Mouse (Mus musculus): ENCODE measurements around the gene Nkx2-3.

Nkx2-3 gene

GRCm38 (mm10) chr19:43612051-43612450 is at the start of gene Nkx2-3:
Nkx2-3 (plus strand) TSS chr19:43612325.
- in situ Hi-C loops (cut with MboI): no loop called here

- in situ Hi-C loops (cut with MboI): no loop called here
Measured at GRCm38 (mm10) chr19:43563166-43563565, 49.0 kb upstream of the Nkx2-3 start.

- in situ Hi-C loops (cut with MboI): no loop called here
Measured at GRCm38 (mm10) chr19:43568298-43568697, 43.8 kb upstream of the Nkx2-3 start.

GRCm38 (mm10) chr19:43569133-43569532 is 43.0 kb upstream of the Nkx2-3 start:
- in situ Hi-C loops (cut with MboI): no loop called here

DNA sequence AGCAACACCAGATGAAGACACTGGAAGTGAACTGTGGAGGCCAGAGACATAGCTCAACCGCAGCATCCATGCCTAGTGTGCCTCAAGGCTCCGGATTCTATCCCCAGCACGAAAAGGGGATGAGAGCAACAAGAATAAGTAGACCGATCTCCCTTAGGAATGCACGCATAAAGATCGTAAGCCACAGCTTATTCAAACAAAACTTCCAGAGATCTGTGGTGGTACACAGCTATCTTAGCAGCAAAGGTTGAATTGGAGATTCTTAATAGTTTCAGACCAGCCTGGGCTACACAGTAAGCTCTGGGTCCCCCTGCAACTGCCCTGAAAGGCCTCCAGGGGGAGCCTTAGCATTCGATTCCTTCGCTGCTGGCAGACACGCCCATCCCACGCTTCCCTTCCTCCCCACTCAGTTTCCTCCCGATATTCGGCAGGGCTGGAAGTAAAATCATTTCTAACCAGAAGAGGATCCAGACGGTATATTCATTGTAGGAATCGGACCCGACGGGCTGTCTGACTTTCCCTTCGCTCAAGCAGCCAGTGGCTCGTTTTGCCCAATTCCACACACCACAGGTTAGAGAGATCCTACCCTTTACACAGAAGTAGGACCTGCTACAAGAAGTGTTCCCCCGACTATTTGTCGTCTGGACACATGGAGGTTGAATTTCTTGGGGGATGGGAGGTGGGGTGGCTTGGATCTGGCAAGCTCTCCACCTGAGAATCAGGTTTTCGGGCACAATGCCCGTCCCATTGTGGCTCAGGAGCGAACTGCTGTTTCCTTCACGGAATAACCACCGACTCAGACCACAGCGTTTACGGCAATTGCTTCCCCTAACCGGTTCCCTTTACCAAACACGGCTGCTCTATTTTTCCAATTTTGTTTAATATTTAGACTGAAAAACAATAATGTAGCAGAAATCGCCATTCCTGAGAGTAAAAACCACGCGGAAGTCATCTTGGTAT is 41.0 kb upstream of the Nkx2-3 start:
- in situ Hi-C loops (cut with MboI): loop anchor here (5.0 kb wide), 1 partner anchor 51 kb away; no protein-coding TSS in a partner anchor

DNA sequence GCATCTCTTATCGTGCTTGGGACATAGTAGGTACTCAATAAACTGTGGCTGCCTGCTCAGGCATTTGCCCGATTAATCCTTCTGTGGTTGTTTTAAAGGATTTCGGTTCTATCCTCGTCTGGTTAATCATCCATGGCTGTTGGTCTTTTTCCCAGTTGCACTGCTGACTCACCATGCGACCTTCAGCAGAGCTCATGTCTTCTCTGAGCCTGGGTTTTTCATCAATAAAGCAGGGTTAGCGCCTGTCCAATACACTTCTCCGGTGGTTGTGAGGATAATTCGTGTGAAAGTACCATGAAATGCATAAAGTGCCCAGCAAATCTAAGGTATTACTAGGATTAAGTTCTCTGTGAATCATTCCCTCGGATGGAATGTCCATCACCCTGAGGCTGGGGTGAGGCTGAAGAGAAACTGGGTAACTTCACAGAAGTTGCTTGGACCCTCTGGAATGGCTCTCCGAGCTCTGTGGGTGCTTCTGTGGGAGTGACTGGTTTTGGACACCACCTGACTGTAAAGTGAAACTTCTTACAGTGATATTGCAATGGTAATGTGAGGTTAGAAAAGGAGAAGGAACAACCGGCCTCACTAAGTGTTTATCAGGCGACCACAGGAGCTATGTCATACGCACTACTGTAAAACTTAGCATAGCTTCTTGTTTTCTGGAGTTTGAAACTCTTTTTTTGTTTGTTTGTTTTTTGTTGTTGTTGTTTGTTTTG is 32.9 kb upstream of the Nkx2-3 start:
- in situ Hi-C loops (cut with MboI): no loop called here

GRCm38 (mm10) chr19:43581185-43581584 is 30.9 kb upstream of the Nkx2-3 start:
- in situ Hi-C loops (cut with MboI): no loop called here

- in situ Hi-C loops (cut with MboI): no loop called here
Measured at GRCm38 (mm10) chr19:43583192-43583591, 28.9 kb upstream of the Nkx2-3 start.

DNA sequence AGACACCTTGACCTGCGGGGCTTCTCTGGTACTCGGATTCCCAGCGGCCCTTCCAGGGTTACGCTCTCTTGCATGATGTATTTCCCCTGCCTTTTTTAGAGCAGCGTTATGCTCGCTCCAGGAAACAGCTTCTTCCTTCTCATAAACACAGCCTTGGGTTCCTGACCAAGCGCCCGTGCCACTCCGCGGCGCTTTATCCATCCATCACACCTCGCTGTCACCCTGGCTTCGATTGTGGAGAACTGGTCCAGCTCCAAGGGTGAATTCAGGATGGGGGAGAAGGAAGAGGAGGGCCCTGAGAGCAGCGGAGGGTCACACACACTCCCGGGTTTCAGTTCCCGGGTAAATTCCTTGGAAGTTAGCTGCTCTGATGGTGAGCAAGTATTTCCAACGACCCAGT is 28.5 kb upstream of the Nkx2-3 start:
- in situ Hi-C loops (cut with MboI): no loop called here

DNA sequence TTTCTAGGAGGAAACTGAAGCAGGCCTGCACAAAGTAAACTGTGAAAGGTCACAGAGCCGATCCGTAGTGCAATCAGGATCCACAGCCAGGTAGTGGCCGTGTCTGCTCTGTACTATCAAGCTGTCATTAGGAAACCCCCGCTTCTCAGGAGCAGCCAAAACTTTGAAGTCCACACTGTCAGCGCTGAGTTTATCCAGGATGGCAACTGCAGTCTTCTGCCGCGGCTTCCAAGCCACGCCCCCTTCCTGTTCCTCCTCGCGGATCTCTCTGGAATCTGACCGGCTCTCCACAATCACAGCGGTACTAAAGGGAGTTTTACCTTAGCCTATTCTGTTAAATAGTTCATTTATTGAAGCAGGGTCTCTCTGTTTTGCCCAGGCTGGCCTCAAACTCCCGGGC is 27.3 kb upstream of the Nkx2-3 start:
- in situ Hi-C loops (cut with MboI): no loop called here

DNA sequence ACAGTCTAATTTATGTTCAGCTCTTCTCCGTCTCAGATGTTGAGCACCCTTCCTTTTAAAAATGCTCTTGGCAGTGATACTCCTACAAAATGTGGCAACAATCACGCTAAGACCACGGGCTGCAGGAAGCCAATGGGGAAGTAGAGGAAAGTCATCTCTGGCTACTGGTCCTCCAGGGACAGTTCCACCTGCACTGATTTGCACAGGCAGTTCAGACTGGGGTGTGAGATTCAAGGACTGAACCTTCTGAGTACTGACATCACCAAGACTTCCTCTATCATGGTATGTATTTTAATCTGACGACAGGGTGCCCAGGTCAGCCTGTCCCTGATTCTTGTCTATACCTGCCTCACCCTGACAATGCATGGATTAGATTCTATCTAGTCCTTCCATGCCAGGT is 20.1 kb upstream of the Nkx2-3 start:
- in situ Hi-C loops (cut with MboI): no loop called here

DNA sequence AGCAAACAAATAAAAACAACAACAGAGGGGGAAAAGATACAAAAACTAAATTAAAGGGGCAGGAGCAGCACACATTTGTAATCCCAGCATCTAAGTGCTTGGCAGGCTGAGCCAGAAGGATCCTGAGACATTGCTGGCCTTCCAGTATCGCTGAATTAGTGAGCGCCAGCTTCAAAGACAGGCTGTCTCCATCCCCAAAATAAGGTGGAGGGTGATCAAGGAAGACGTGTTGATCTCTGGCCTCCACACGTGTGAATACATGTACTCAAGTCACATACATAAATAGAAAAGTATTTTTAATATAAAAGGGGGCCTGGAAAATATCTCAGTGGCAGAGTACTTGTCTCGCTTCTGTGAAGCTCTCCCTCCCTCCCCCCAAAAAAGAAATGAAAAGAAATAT is 15.1 kb upstream of the Nkx2-3 start:
- in situ Hi-C loops (cut with MboI): no loop called here

DNA sequence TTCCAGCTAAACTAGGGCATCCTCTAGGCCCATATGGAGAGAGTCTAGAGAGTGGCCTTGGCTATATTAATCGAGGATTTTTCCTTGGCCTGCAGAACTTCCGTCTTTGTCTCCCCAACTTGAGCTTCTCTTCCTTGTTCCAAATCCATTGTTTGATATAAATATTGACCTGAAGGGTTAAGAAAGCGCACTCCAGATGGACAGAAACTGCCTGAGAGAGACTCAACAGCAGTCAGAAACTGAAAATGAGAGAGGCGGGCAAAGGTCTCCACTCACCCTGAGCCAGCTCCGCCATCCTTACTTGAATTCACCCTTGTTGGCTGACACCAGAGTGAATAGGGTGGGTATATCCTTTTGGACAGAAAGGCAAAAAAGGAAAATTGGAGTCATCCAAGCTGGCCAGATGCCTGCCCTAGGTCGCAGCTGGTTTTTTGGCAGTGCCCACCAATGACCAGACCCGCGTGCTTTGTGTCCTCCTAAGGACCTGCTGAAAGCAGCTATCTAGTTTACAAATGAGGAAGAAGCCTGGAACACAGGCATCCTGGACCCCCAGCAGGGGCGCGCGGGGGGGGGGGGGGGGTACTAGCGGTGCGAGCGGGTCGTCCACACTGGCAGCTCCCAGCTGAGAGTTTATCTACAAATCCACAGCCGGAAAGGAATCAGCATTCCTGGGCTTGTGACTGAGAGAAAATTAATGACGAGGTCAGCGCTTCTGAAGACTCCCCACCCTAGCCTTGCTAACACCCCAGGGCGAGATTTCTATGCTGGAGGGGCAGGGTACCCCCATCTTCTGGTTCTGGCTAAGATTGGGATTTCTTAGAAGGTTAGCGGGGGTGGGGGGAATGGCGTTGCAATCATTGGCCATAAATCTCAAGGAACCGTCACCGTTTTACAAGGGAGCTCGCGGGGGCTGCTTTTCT is 13.1 kb upstream of the Nkx2-3 start:
- in situ Hi-C loops (cut with MboI): no loop called here

DNA sequence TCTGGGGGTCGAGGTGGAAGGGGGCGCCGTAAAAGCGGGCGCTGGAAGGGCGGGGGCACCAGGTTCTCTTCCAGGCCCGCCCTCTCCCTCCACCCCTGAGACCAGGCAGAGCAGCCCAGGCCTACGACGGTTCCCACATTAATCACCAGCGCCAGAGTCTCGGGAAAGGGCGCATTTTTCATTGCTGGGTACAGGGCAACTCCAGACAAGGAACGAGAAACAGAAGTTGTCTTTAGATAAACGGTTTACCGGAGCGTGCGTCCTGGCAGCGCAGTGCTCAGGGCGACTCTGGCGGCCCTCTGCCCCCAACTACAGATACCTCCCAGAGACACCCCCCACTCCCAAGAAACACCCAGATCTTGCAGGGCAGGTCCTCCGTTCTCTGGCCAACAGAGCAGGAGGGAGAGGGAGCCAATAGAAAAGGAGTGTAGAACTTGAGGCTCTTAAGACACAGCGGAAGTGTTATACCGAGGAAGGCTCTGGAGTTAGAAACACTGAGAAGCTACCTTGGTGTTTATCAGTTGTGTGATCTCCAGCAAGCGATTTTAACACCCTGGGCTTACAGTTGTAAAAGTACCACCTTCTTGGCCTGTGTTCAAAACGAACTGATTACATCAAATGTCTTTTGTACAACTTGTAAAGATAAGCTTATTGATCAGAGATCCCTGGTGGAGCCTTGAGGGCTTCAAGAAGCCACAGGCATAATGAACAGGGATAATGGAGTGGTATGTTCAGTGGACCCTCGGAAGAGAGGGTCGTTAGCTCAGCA is 12.2 kb upstream of the Nkx2-3 start:
- in situ Hi-C loops (cut with MboI): no loop called here

- in situ Hi-C loops (cut with MboI): no loop called here
Measured at GRCm38 (mm10) chr19:43600545-43601331, 11.4 kb upstream of the Nkx2-3 start.

- in situ Hi-C loops (cut with MboI): no loop called here
Measured at GRCm38 (mm10) chr19:43601440-43601839, 10.7 kb upstream of the Nkx2-3 start.

- in situ Hi-C loops (cut with MboI): no loop called here
Measured at GRCm38 (mm10) chr19:43601996-43602590, 10.0 kb upstream of the Nkx2-3 start.

DNA sequence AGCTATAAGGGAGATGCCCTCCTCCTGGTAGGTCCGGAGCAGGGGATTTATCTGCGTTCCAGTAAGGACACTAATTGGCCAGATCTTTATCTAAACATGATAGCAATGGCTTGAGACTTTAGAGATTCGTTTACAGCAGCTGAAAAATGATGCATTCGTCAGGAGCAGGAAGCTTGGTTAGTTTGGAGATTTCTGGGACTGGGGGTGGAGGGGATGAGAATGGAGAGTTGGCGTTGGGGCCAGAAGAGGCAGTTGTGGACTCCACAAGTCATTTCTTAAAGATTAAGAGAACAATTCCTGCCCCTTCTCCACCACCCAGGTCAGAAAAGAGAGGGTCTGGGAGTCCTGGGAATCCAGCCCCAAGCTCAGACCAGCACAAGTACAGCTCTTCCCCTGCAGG is 8.6 kb upstream of the Nkx2-3 start:
- in situ Hi-C loops (cut with MboI): no loop called here

GRCm38 (mm10) chr19:43604492-43605120 is 7.5 kb upstream of the Nkx2-3 start:
- in situ Hi-C loops (cut with MboI): no loop called here

All from mature B cell (primary cell).